Comparison of ENCODE assay signal across 8 mouse cellular contexts in the genomic region with DNA sequence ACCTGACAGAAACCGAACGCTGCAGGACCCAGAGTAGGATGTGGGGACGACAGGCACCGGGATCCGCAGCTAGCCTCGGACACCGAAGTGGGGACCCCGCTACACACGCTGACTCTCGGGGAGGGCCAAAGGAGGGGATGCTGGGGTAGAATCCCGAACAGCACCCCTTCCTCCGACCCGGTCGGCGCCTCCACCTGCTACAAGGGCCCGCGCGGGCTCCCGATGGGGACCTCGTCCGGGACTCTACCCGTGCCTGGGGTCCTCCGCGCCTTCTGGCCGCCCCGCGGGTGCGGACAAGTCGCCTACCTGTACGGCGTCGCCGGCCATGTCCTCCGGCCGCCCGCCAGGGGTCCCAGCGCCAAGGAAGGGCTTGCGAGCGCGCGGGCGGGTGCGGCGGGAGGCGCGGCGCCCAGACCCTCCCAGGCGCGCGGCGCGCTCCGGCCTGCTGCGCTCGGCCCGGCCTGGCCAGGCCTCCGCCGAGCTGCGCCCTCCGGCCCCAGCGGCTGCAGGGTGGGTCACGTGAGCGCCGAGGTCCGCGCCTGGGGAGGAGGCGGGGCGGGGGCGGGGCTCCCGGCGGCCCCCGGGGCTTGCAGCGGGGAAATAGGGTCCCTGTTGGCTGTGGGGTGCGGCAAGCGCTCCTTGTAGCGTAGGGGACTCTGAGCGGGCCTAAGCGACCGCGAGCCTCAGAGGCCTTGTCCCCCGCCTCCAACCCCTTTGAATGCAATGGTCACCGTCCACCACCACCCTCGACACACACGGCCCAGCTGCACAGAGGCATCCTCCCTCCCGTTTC. TPM values are rescaled to one million over a fixed set of nuclear protein-coding genes. Genes with fewer than 3 reads are reported as not detected.
A peak's percentile ranks its signal among the peaks of the same experiment; 100 is the strongest.
DNase-seq lines count a peak whose midpoint lies in the region; ATAC-seq lines count a peak whose summit lies in the region.

Gene Pkn1 (minus strand): TSS at position 519 of the 793 bp plus-strand sequence.

- peak within 1 kb of the TSS; percentile 75 for H3K27ac ChIP-seq in intestine, embryonic 14.5 days (ENCODE audit: low read depth)
- H3K27ac ChIP-seq in midbrain, embryonic 10.5 days (replicated peaks), result peak within 1 kb of the TSS; percentile 94

- peaks cover 31% of the 10 kb centered on the region for H3K4me1 ChIP-seq in intestine, embryonic 14.5 days (replicated peaks; ENCODE audit: control insufficient read depth, insufficient read depth, low read length)
- H3K4me1 ChIP-seq in midbrain, embryonic 10.5 days, result peaks cover 36% of the 10 kb centered on the region

- peak within 1 kb of the TSS; percentile 97 for H3K4me2 ChIP-seq in intestine, embryonic 14.5 days (ENCODE audit: low read length)

- peak within 1 kb of the TSS; percentile 85 for H3K4me3 ChIP-seq in intestine, embryonic 14.5 days (ENCODE audit: low read depth, low read length)
- H3K4me3 ChIP-seq in midbrain, embryonic 10.5 days, result peak within 1 kb of the TSS; percentile 89

- intact Hi-C loops in gastrocnemius, postnatal 36 days (cut with DNase I), result no loop called here
- intact Hi-C loops in left cerebral cortex, postnatal 4 days (cut with DNase I), result no loop called here

- no peak for ATAC-seq in activated CD4-positive, CD25-positive, alpha-beta regulatory T cell, adult 4 months
- peak; percentile 44 for ATAC-seq in common myeloid progenitor, adult 5-6 weeks (replicated peaks; ENCODE audit: low read depth, poor library complexity, severe bottlenecking)
- ATAC-seq in intestine, embryonic 14.5 days (replicated peaks; ENCODE audit: low FRiP score, low TSS enrichment, low read depth), result peak; percentile 90

- H3K36me3 ChIP-seq in intestine, embryonic 14.5 days (ENCODE audit: control insufficient read depth, insufficient read depth, low read length), result no peaks in the 10 kb centered on the region
- no peaks in the 10 kb centered on the region for H3K36me3 ChIP-seq in midbrain, embryonic 10.5 days

- H3K27me3 ChIP-seq in intestine, embryonic 14.5 days (replicated peaks; ENCODE audit: control insufficient read depth, insufficient read depth, low read length), result no peaks in the 10 kb centered on the region
- 0 out of 2 replicates have a peak, but pooled peaks cover 8% of the 10 kb centered on the region for H3K27me3 ChIP-seq in midbrain, embryonic 10.5 days (ENCODE audit: low read depth, poor library complexity, severe bottlenecking)

- peak within 1 kb of the TSS; percentile 86 for H3K9ac ChIP-seq in intestine, embryonic 14.5 days (ENCODE audit: low read length)

- H3K9me3 ChIP-seq in intestine, embryonic 14.5 days (ENCODE audit: control insufficient read depth, low read length), result no peaks in the 10 kb centered on the region
- H3K9me3 ChIP-seq in midbrain, embryonic 10.5 days (replicated peaks), result no peaks in the 10 kb centered on the region

- DNase-seq in gastrocnemius, postnatal 36 days, result peak; percentile 67 to 71
- peak; percentile 88 for DNase-seq in intestine, embryonic 14.5 days (ENCODE audit: low spot score)
- peak; percentile 78 for DNase-seq in left cerebral cortex, postnatal 4 days
- DNase-seq in midbrain, embryonic 10.5 days (ENCODE audit: low spot score), result peak; percentile 90
- peak; percentile 77 for DNase-seq in skeletal muscle tissue, adult 2 months (ENCODE audit: low read depth, low spot score)
- DNase-seq in T-cell, adult 2 months (ENCODE audit: low spot score), result no peak

- WGBS in intestine, embryonic 14.5 days, result under 1% methylated on average over 73 of the region's 85 CpGs
- WGBS in midbrain, embryonic 10.5 days, result under 1% methylated on average over 79 of the region's 85 CpGs

RNA-seq across cellular contexts. Expression of gene Pkn1, which starts in this region (rescaled TPM):
- 10 to 100 TPM; 13.7 to 26.9 TPM for polyA plus RNA-seq in activated CD4-positive, CD25-positive, alpha-beta regulatory T cell, adult 4 months (2017; shearing (Covaris generic))
- 34.4 and 63.9 TPM in 2 replicates for total RNA-seq in common myeloid progenitor, adult 5-6 weeks (2017)
- total RNA-seq in gastrocnemius, postnatal 36 days (2021), result 10 to 100 TPM; 30.6 to 33.7 TPM
- 28.5 and 31.5 TPM in 2 replicates for polyA plus RNA-seq in intestine, embryonic 14.5 days (2014; fragmentation: Nextera tagmentation; extraction: Ambion mirVana)
- 100 to 1,000 TPM in 1 of 2 experiments, 10 to 100 TPM in 1; 98.7 to 107 TPM for total RNA-seq in left cerebral cortex, postnatal 4 days (2021)
- polyA plus RNA-seq in midbrain, embryonic 10.5 days (2016; fragmentation: Nextera tagmentation; extraction: Ambion mirVana), result 22.8 and 27.0 TPM in 2 replicates
